Comparison of ENCODE assay signal across 9 mouse cellular contexts in the genomic region with DNA sequence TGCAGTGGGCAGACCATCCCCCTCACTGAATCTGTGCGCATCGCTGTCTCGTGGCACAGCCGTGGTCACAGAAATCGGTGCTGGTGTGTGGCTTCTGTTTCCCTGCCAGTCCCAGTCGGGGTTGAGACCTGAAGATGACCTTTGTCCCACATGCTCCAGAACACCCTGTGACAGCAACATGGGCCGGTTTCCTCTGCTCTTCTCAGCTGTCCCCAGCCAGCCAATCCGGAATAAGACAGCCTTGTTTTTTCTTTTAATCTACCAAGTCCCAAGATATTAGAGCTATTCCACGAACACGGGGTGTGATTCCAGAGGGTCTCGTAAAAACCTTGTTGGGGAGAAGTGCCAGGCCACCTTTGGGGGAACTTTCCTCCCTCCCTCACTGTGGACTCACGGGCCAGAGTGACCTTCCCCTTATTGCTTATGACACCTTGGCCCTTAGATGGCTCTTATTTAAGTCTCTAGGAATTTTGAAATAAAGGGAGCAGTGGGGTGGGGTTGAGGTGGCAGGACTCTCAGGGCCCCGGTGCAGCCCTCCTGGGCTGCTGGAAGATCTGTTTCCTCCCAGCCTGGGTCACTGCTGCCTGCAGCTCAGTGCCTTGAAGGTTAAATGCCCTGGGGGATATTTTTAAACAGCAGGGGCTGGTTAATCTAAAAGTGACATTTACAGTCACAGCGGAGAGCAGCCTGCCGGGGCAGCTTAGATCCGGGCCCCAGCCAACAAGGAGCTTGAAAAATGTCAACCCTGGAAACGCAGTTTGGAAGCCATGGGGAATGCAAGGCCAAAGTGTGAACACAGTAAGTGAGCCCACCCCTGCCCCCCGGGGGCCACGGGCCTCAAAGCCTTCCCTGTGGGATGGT. TPM values are rescaled to one million over a fixed set of nuclear protein-coding genes. Genes with fewer than 3 reads are reported as not detected.
DNase-seq lines count a peak whose midpoint lies in the region; ATAC-seq and TF ChIP-seq lines count a peak whose summit lies in the region.
"Had no signal": no experiment of that assay in that cellular context is flagged by ENCODE, and none has a peak within 500 bp of the region (broad histone marks: within the 10 kb centered on the region; RNA-seq: fewer than 3 reads in every experiment).

A gene (plus strand): TSS at position 508 of the 861 bp plus-strand sequence.

- no peaks in the 10 kb centered on the region for H3K9me3 ChIP-seq in liver, embryonic 12.5 days (replicated peaks)
- peaks cover 3% of the 10 kb centered on the region; the same call in 1 of the 2 replicates for H3K9me3 ChIP-seq in embryonic facial prominence, embryonic 13.5 days
- H3K9me3 ChIP-seq in liver, embryonic 16.5 days (replicated peaks; ENCODE audit: control insufficient read depth, low read length) = no peaks in the 10 kb centered on the region

- peak within 1 kb of the TSS; percentile 89 for H3K9ac ChIP-seq in liver, adult 2 months (ENCODE audit: low read depth, low read length)
- H3K9ac ChIP-seq in liver, embryonic 12.5 days = no peak within 1 kb of the TSS
- peak within 1 kb of the TSS; percentile 16; the same call in 1 of the 2 replicates for H3K9ac ChIP-seq in embryonic facial prominence, embryonic 13.5 days
- H3K9ac ChIP-seq in liver, embryonic 16.5 days (ENCODE audit: low read depth, low read length) = no peak within 1 kb of the TSS

- TF ChIP-seq CTCF in liver, adult 2 months (IDR thresholded peaks at IDR 0.05; ENCODE audit: low read depth, low read length) = no peak

- H3K36me3 ChIP-seq in liver, adult 2 months (ENCODE audit: control insufficient read depth, insufficient read depth, low read length) = no peaks in the 10 kb centered on the region
- H3K36me3 ChIP-seq in liver, embryonic 12.5 days = no peaks in the 10 kb centered on the region
- H3K36me3 ChIP-seq in embryonic facial prominence, embryonic 13.5 days = no peaks in the 10 kb centered on the region
- H3K36me3 ChIP-seq in liver, embryonic 16.5 days (ENCODE audit: control insufficient read depth, insufficient read depth) = no peaks in the 10 kb centered on the region

- intact Hi-C loops in heart, postnatal 10 days (cut with DNase I) = no loop called here

- H3K27me3 ChIP-seq in liver, adult 2 months (ENCODE audit: control insufficient read depth, insufficient read depth, low read length) = no peaks in the 10 kb centered on the region
- peaks cover 21% of the 10 kb centered on the region for H3K27me3 ChIP-seq in liver, embryonic 12.5 days (replicated peaks)
- H3K27me3 ChIP-seq in embryonic facial prominence, embryonic 13.5 days = no peaks in the 10 kb centered on the region
- no peaks in the 10 kb centered on the region for H3K27me3 ChIP-seq in liver, embryonic 16.5 days (ENCODE audit: control insufficient read depth, insufficient read depth, low read depth, low read length)

- H3K4me1 ChIP-seq in liver, adult 2 months (ENCODE audit: control insufficient read depth, insufficient read depth, low read length) = peaks cover 8% of the 10 kb centered on the region
- peaks cover 7% of the 10 kb centered on the region for H3K4me1 ChIP-seq in liver, embryonic 12.5 days
- H3K4me1 ChIP-seq in embryonic facial prominence, embryonic 13.5 days = peaks cover 9% of the 10 kb centered on the region
- H3K4me1 ChIP-seq in liver, embryonic 16.5 days (ENCODE audit: control insufficient read depth, low read depth, low read length) = peaks cover 4% of the 10 kb centered on the region

- peak within 1 kb of the TSS; percentile 76 for H3K4me3 ChIP-seq in liver, adult 2 months (ENCODE audit: insufficient read depth, low read depth, low read length)
- H3K4me3 ChIP-seq in liver, embryonic 12.5 days = no peak within 1 kb of the TSS
- no peak within 1 kb of the TSS for H3K4me3 ChIP-seq in embryonic facial prominence, embryonic 13.5 days
- no peak within 1 kb of the TSS for H3K4me3 ChIP-seq in liver, embryonic 16.5 days (ENCODE audit: low read depth, low read length)

- peaks cover 12% of the 10 kb centered on the region; the same call in 1 of the 2 replicates for H3K79me2 ChIP-seq in liver, adult 2 months (ENCODE audit: control insufficient read depth, insufficient read depth, low read length)

- H3K27ac ChIP-seq in liver, adult 2 months (replicated peaks; ENCODE audit: insufficient read depth, low read depth, low read length) = peak within 1 kb of the TSS; percentile 94
- H3K27ac ChIP-seq in liver, embryonic 12.5 days = no peak within 1 kb of the TSS
- H3K27ac ChIP-seq in embryonic facial prominence, embryonic 13.5 days = no peak within 1 kb of the TSS
- peak within 1 kb of the TSS; percentile 9 for H3K27ac ChIP-seq in liver, embryonic 16.5 days (ENCODE audit: low read length)

- DNase-seq in liver, adult 2 months (ENCODE audit: extremely low read depth, low read depth, low spot score) = peak; percentile 97
- DNase-seq in heart, postnatal 10 days = peak; percentile 78 to 82
- no peak for DNase-seq in thymus, postnatal 0 days (ENCODE audit: low spot score)
- DNase-seq in left cerebral cortex, adult 9 months (ENCODE audit: low spot score in 2 of 2) = no peak
- DNase-seq in B cell, adult 2 months = no peak
- DNase-seq: left cerebral cortex, postnatal 4 days had no signal

- no peak for ATAC-seq in liver, embryonic 12.5 days
- ATAC-seq in embryonic facial prominence, embryonic 13.5 days (ENCODE audit: insufficient number of reproducible peaks, insufficient read depth, low FRiP score, low TSS enrichment, low read depth) = no peak
- ATAC-seq in liver, embryonic 16.5 days (ENCODE audit: low read depth) = peak; percentile 87

- no peak within 1 kb of the TSS for H3K4me2 ChIP-seq in liver, embryonic 12.5 days
- H3K4me2 ChIP-seq in embryonic facial prominence, embryonic 13.5 days = no peak within 1 kb of the TSS
- H3K4me2 ChIP-seq in liver, embryonic 16.5 days (ENCODE audit: low read depth, low read length) = peak within 1 kb of the TSS; percentile 22; the same call in 1 of the 2 replicates

- TF ChIP-seq POLR2A in liver, adult 2 months (IDR thresholded peaks at IDR 0.05; ENCODE audit: extremely low read depth, insufficient read depth, low read length) = no peak

- WGBS in liver, adult 2 months = 17% methylated on average over 19 of the region's 19 CpGs
- WGBS in liver, embryonic 12.5 days (ENCODE audit: insufficient replicate concordance) = 42% methylated on average over 19 of the region's 19 CpGs
- WGBS in embryonic facial prominence, embryonic 13.5 days = 36% methylated on average over 19 of the region's 19 CpGs
- 33% methylated on average over 19 of the region's 19 CpGs for whole genome bisulfite sequencing in liver, embryonic 16.5 days (ENCODE audit: insufficient replicate concordance)

RNA-seq across cellular contexts. Expression of the gene that starts here (rescaled TPM):
- 26.8 and 39.4 TPM in 2 replicates for total RNA-seq in liver, adult 2 months (2014; rRNA removed)
- polyA plus RNA-seq in liver, adult 2 months (2012; rRNA removed) = 27.9 and 45.8 TPM in 2 replicates
- polyA plus RNA-seq in liver, embryonic 12.5 days (2016; fragmentation: Nextera tagmentation; extraction: Ambion mirVana) = 0.60 and 0.70 TPM in 2 replicates
- 2.7 and 3.6 TPM in 2 replicates for polyA plus RNA-seq in embryonic facial prominence, embryonic 13.5 days (2015; fragmentation: Nextera tagmentation; extraction: Ambion mirVana)
- total RNA-seq in heart, postnatal 10 days (2021) = 100 to 1,000 TPM; 156 to 159 TPM
- 0.35 and 0.65 TPM in 2 replicates for polyA plus RNA-seq in liver, embryonic 16.5 days (2015; fragmentation: Nextera tagmentation; extraction: Ambion mirVana)
- 0.80 and 1.1 TPM in 2 replicates for polyA plus RNA-seq in thymus, postnatal 0 days (2015; fragmentation: Nextera tagmentation; extraction: Ambion mirVana)

Comparison
In these comparisons a context has a peak if more than half of its experiments do, and no peak if none do; other contexts are left out.
1. H3K9ac ChIP-seq: peak in liver, adult 2 months (single experiment) and embryonic facial prominence, embryonic 13.5 days (single experiment); none in liver, embryonic 12.5 days (single experiment) and liver, embryonic 16.5 days (single experiment).
2. Peak in ATAC-seq, H3K27ac ChIP-seq and H3K4me2 ChIP-seq in liver, embryonic 16.5 days; RNA of the gene not detected or under 1 TPM.
3. DNase-seq: peak in liver, adult 2 months (single experiment) and heart, postnatal 10 days (2 of 2); none in thymus, postnatal 0 days (single experiment), left cerebral cortex, adult 9 months (0 of 2) and B cell, adult 2 months (0 of 2).